Mouse (Mus musculus): ENCODE data around the gene Mttp.
A peak's percentile ranks its signal among the peaks of the same experiment; 100 is the strongest.

The Mttp gene

DNA sequence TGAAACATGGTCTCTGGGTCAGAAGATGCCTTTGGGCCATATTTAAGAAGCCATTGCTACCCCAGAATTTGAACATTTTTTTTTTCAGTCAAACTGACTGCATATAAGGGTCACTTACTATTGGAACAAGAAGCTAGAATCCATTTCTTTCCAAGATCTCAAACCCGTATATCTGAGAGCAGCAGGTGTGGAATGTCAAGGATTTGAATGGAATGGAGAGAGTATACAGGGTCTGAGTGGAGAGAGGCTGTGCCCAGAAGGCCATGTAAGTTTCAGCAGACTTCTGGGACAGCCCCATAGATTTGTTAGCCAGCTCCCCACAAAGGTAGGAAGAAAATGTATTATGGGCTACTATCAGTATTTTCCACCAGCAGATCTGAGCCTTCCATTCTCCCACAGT lies 66.1 kb downstream of the Mttp start:
- no peak for DNase-seq

DNA sequence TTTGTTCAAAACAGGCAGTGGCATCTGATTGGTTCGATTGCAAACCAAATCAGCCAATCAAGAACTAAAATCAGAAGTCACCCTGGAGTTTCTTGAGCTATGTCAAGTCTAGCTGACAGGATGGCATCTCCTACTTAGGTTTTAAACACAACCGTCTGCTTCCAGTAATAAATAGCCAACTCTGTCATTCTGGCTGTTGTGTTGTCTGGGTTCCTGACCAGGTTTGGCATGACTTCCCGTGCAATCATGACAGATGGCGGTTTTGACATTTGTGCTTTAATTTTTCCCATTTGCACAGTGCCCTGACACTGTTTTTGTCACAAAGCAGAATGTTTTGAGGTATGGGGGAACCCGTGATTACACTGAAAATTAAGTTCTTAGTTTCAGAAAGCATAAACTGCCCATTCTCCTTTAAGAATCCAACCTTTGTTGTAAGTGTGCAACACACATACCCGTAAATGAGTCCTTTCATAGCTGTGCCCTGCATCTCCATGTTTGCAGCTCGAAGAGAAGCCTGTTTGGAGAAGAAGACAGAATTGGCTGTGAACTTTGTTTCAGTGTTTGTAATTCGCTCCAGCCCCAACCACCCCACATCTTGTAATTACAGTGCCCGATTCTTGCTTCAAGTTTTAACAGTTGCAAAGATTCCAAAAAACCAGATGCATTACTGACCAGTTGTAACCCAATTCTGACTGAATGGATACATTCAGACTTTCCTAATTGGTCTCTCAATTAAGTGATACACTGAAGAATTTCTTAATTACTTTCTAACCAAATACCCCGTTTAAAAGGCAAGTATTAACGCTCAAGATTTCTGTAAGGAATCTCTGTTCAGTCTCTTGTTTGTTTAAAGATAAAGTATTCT lies 67.1 kb downstream of the Mttp start:
- DNase-seq: no peak

DNA sequence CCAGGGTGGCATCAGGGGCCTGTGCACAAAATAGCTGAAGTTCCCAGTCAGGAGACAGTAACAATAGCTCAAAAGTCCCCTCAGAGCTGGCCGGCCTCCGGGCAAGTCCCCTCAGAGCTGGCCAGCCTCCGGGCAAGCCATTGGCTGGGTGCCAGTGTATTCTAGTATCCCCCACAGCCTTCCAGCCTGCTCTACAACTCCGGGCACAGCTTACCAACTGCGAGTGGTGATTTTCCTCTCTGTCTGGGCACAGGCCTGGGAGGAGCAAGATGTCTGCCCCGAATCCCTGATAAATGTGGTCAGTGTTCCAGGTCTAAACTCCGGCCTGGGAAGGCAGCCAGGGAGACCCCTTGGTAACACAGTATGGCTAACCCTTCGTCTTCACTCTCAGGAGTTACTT lies 69.6 kb downstream of the Mttp start:
- no peak for DNase-seq

DNA sequence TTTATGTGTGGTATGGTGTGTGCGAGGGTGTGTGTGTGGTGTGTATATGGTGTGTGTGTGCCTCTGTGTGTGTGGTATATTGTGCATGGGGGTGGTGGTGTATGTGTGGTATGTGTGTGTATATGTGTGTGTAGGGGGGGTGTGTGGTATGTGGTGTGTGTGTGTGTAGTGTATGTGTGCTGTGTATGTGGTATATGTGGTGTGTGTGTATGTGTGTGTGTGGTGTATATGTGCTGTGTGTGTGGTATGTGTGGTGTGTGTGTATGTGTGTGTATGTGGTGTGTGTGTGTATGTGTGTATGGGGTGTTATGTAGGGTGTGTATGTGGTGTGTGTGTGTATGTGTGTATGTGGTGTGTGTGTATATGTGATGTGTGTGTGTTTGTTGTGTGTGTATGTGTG lies 70.6 kb downstream of the Mttp start:
- no peak for DNase-seq

DNA sequence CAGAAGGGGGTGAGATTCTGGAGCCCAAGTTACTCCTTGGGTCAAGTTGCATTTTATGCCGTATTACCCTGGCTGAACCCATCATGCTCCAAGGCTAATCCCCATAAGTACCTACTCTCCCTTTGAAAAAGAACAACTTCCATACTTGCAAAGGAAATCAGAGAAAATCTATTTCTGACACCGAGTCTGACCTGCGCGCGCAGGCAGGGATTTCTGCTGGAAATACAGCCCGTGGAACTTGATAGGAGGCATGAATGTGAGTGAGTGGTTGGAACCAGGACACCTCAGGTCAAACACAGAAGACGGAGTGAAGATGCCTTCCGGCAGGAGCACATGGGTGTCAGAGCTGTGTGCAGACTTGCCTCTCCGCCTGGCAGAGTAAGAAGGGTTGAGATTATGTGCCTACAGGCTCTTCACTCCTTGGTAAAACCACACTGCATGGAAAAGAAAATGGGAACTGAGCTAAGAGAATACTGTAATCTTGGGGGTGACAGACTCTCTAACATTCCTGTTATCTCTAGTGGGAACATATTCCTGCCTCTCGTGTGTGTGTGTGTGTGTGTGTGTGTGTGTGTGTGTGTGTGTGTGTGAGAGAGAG lies 73.2 kb downstream of the Mttp start:
- no peak for DNase-seq

DNA sequence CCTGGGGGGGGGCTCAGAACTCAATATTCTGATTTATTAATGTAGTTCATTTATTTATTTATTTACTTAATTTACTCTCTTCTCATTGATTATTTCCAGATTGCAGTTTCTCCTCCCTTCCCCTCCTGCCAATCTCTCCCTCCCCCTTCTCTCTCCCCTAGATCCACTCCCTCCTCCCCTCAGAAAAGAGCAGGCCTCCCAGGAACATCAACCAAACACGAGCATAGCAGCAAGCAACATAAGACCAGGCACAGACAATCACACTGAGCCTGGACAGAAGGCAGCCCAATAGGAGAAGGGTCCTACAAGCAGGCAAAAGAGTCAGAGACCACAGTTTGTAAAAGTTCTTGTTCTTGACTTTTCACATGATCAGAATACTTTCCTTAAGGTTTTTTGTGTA lies 73.8 kb downstream of the Mttp start:
- DNase-seq: no peak

DNA sequence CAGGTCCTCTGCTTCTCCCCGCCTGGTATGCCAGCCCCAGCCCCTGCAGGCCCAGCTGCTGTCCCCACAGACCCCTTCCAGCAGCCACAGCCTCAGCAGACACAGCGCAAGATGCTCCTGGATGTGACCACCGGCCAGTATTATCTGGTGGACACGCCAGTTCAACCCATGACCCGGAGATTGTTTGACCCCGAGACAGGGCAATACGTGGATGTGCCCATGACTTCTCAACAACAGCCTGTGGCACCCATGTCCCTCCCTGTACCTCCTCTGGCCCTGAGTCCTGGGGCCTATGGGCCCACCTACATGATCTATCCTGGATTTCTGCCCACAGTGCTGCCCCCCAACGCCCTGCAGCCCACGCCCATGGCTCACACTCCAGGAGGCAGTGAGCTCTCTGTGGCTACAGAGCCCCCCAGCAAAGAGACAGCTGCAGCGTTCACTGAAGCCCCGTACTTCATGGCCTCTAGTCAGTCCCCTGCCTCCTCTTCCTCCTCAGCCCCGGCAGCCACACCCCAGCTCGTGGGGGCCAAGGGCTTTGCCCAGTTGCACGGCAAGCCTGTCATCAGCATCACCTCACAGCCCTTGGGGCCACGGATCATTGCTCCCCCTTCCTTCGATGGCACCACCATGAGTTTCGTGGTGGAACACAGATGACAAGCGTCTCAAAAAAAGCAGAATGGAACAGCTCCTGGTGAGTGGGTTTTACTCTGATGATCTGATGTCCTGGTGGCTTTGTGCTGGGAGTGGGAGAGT lies 74.8 kb downstream of the Mttp start:
- no peak for DNase-seq

DNA sequence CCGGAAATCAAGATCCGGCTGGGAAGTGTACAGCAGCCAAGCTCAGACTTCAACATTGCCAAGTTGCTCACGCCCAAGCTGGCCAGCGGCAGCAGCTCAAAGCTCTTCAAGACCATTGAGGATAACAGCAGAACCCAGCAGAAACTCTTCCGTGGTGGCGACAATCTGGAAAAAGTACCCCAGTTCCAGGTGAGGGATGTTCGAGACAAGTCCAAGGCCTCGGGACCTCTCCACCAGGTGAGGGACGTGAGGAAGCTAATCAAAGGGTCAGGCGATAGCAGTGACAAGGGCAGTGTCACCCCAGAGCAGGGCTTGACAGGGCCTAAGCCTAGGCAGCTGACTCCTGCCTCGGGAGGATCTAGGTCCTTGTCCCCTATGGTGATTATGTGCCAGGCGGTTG lies 76.7 kb downstream of the Mttp start:
- DNase-seq: no peak

DNA sequence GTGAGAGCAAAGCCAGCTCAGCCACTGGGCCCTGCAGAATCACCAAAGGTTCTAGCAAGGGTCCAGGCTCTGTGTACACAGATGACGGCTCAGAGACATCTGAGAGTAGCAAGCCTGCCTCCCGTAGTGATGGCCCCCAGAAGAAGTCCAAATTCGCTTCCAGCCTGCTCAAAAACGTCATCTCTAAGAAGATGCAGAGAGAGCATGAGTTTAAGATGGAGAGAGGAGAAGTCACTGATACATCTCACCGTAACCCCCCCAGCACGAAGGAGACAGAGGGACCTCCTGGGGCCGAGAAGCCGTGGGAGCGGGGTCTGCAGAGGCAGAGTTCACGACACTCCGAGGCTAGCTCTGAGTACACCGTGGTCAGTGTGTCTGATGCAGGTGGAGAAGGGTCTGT lies 77.5 kb downstream of the Mttp start, which contains the start of gene Gm5105:
Gm5105 (minus strand) TSS at position 101 of the 400 bp plus-strand sequence.
- no peak for DNase-seq

DNA sequence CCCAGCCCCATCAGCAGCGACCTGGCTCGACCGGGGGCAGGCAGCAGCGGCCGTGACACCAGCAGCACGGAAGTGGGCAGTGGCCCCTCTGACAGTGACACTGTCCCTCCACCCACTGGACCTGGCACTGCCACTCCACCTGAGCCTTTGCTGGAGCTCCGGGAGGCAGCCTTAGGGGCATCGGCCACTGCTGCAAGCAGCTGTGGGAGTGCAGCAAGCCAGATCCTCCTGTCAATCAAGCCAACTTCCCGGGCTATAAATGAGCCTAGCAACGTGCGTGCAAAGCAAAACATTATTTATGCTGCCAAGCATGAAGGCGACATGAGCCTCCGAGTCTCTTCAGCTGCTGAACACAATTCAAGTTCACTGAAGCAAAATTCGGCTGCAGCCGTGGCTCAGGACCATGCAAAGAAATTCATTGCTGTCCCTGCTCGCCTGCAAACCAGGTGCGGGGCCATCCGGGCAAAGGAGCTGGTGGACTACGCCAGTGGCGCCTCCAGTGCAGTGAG lies 78.4 kb downstream of the Mttp start:
- peak in 1 of 2 experiments; percentile 39 for DNase-seq

DNA sequence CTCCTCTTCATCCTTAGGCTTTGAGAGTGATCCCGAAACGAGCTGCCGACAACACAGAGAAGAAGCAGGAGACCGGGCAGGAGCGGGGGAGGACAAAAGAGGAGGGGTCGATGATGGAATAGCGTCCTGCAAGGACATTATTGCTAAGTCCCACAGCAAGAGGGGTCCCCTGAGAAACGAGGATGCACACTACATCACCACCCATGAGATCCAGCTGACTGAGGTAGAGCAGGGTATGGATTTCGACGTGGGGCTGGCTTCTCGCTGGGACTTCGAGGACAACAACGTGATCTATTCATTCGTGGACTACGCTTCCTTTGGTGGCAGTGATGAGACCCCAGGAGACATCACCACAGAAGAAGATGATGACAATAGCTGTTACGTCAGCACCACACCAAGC lies 78.8 kb downstream of the Mttp start:
- DNase-seq: no peak

DNA sequence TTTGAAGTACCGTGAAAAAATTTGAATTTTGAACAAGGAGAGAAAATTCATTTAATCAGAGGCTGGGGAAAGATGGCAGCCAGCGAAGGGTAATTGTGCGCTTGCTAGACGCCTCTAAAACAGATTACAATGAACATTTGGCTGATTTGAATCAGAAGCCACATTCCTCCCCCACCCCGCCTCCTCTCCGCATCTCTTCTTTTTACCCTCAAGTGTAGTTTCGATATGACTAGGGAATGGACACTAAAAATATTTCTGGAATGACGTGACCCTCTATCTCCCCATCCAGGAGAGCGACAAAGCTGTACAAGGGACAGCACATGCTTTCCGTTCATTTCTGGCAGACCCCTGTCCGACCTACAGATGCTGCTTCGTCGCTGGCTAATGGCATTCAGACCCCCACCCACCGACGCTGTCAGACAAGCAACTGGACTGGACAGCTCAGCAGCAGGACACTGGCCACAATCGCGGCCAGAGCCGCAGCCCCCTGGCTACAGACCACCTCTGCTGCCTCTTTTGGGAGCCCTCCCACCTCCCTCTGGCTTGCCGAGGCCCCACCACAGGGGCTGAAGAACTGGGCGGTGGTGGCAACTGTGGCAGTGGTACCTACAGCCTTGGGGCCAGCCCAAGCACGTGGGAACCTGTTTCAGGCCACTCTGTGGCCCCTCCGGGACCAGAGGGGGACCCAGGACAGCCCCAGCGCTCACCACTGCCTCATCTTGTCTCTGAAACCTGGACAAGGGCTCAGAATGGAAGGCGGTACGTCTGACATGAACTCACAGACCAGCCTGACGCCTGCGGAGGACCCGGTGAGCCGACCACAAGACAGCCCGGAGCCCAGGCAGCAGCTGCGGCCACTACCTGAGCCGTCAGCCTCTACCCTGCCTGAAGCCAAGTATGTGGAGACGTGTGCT lies 79.8 kb downstream of the Mttp start, which contains the start of gene 1110002E22Rik:
1110002E22Rik (plus strand) TSS at position 321 of the 914 bp plus-strand sequence.
- DNase-seq: no peak

DNA sequence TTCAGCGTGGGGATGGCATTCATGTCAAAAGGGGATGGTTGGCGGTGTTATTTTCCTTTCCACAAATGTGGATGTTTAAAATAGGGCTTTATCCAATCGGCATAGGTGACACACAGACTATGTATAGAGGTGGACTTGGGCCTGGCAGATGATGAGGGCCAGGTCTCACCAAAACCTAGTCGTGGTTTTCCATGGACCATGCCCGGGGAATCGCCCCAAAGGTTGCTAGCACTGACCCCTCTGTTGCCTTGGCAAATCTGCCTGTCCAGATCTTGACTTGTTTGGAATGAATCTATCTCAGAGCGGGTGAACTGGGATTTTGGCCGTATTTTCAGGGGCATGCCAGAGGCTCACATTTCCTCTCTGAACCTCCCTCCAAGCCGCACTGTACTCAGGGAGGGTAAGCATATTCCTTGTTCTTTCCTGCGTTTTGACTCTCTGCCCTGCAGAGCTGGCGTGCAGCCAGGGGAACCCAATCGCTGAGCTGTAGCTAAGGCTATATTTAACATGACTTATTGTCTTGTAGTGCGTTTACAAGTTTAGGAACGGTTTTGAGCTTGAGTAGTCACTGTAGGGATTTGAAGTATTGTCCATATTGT lies 80.9 kb downstream of the Mttp start:
- peak; percentile 54 to 55 for DNase-seq

DNA sequence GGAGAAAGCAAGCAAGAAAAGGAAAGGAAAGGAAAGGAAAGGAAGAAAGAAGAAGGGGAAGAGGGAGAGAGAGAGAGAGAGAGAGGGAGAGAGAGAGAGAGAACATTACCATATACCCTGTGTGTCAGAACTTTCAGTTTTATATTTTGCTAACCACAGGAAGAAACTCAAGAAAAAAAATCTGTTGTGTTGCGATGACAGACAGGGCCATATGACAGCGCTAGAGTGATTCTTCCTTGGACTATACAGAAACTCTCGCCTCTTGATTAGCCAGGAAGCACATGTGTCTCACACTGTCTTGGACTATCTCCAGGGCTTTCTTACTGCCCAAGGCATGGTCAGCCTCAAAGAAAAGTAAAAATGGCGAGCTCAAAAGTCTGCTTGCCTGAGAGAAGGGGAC lies 82.1 kb downstream of the Mttp start:
- DNase-seq: no peak

DNA sequence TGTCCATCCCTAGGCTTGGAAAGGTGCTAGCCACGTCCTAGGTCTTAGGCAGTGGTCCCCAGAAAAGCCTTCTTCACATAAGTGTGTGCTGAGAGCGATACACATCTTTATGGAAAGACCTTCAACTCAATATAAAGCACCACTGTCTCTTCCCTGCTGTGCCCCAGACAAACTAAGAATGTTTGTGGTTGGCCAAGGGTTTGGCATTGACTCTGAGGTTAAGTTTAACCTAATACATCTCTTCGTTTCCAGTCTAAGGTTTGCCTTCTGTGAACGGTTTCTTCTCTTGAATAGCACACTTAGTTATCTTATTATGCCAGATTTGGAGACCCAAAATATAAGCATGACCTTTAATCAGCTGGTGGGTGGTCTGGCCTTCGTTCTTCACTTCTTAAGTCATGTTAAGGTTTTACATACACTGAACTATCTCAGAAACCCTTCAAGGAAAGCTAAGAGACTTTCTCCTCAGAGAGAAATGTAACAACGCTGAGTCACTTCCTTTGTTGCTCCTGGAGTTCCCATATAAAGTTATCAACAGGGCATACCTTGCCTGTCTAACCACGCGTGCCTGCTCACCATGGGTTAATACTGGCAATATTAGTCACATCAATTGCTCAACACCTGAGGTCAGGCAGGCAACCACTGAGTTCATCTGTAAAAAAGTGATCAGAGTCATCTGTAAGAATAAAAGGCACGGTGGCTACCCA lies 83.4 kb downstream of the Mttp start:
- DNase-seq: no peak

DNA sequence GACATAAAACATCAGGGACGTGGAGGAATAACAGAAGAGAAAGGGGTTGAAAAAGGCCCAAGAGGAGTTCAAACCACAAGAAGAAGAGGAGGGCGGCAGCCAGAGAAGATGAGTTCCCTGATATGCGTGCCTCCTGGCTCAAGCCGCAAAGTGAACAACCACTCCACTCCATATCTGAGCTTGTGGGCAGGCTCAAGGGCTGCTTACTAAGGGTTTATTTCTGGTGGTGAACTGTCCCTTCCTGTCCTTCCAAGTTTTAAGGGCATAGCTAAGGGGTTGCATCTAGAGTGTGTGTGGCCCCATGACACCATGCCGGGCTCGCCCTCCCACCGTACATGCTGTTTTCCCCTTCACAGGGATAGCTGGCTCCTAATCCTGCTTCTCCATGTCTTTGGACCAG lies 84.3 kb downstream of the Mttp start:
- DNase-seq: no peak

DNA sequence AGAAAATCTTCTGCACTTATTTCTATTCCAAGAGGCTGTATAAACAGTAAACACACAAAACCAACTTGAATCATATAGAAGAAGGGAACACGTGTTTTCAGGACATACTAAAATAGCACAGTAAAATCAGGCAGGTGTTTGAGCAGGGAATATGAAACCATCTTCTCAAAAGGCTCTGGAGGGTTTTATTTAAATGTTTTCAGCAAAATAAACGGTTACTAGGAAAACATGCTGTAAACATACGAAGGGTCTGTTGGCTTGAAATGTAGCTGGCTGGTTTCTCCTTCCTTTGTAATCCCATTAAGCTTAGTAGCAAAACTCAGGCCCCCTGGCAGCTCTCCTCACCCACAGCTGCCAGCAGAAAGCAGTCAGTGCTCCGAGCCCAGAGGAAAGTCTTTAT lies 86.5 kb downstream of the Mttp start:
- no peak for DNase-seq

DNA sequence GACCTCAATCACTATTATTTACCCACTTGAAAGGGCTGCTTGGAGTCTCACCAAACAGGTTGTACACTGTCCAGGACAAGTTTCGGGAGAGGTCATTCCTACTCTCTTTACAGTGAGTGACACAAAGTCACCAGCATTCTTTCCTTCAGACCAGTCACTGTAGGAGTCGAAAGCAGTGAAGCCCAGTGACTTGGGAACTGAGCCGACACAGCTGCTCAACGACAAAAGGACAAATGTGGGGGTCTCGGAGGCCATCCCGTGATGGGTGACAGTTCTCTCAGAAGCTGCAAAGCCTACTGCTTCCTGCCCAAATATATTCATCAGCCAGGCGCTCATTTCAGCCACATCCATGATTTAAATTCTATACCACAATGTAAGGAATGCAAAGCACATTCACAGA lies 87.8 kb downstream of the Mttp start:
- no peak for DNase-seq

DNA sequence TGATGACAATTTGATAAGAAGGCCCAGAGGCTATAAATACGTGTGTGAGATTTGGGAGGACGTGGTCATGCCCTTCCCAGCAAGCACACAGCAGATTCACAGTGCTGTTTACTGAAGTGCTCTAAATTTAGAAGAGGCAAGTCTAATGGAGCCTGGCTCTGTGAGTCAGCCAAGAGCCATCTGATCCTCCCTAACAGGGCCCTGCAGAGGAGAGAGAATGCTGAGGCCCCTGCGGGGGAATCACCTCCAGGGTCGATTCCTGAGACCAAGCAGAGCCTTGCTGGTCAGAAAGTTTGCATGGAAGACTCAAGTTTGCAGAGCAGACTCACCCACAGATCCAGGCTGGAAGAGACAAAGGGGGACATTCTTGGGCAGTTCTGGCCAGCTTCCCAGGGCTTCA lies 90.8 kb downstream of the Mttp start:
- DNase-seq: no peak

DNA sequence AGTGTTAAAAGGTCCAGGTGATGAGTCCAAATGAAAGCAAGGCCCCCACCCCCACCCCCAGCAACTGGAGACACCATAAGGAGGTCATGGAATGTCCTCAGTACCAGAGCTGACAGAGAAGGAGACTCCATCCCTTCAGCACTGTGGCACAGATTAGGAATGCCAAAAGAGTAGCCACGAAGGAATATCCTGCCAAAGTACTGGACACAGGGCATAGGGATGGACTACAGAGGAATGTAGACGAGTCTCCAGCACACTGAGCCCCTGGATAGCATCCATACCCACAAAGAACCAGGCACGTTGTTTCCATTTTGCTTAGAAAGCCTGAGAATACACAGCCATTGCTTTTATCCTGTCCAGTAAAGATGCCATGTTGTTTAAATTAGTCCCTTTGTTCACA lies 93.3 kb downstream of the Mttp start:
- no peak for DNase-seq

DNA sequence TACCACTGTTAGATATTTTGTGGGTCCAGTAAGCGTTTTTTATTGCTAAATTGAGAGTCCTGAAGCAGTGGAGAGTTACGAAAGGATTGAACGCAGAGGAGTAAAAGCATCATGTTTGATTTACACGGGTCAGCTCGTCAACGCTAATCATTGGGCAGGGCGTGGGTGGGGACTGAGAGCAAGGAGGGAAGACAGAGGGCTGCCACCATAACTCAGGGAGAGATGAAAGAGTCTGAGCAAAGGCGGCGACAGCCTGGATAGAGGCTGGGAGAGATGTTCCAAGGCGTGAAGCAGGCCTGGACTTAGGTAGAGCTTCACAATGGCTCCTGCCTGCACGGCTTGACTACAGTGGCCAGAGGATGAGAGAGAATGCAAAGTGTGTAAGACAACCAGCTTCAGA lies 94.0 kb downstream of the Mttp start:
- no peak for DNase-seq

All from kidney, postnatal 25 days (tissue).